Mouse (Mus musculus) gastrocnemius, postnatal 14 days (tissue): Measurements from ENCODE around the gene Sulf2. TPM values are rescaled to one million over a fixed set of nuclear protein-coding genes. Genes with fewer than 3 reads are reported as not detected.

ENCODE experiments used
- DNase-seq: peaks from one replicate; pipeline ENCODE4 v3.0.0; 2021; ENCODE audit warnings: mixed read lengths
- intact Hi-C: fragments of 180-260 bp; cut with DNase I; formaldehyde crosslinking; loops from one replicate; pipeline ENCODE4 v1.15.1; 2025; ENCODE audit warnings: low total_unique reads
- total RNA-seq, 2 experiments: library from RNA; stranded (reverse); gene quantifications; 2 replicates each; pipeline ENCODE4 v1.2.3; 2021

Sulf2 gene
- total RNA-seq, 2 experiments from 2014 or later, result 15.3 to 19.6 TPM

GRCm38 (mm10) chr2:166045549-166046501 is 109.6 kb downstream of the Sulf2 start:
- DNase-seq, result no peak
- intact Hi-C loops, result loop anchor here (5.0 kb wide), 1 partner anchor 264 kb away; no protein-coding TSS in a partner anchor

GRCm38 (mm10) chr2:166045006-166045405 is 110.5 kb downstream of the Sulf2 start:
- intact Hi-C loops, result loop anchor here (5.0 kb wide), 1 partner anchor 263 kb away; no protein-coding TSS in a partner anchor
- DNase-seq, result no peak

GRCm38 (mm10) chr2:166042542-166042941 is 112.9 kb downstream of the Sulf2 start:
- intact Hi-C loops, result no loop called here

GRCm38 (mm10) chr2:166039681-166040080 is 115.8 kb downstream of the Sulf2 start:
- intact Hi-C loops, result loop anchor here (5.0 kb wide), 1 partner anchor 42 kb away; no protein-coding TSS in a partner anchor
- DNase-seq, result no peak

More at GRCm38 (mm10) chr2:166042542-166042941, 112.9 kb downstream of the Sulf2 start:
- no peak for DNase-seq

- intact Hi-C loops, result loop anchor here (5.0 kb wide), 1 partner anchor 38 kb away; no protein-coding TSS in a partner anchor
Measured at GRCm38 (mm10) chr2:166035725-166036124, 119.7 kb downstream of the Sulf2 start.

GRCm38 (mm10) chr2:166034967-166035490 is 120.4 kb downstream of the Sulf2 start:
- intact Hi-C loops, result loop anchor here (5.0 kb wide), 1 partner anchor 38 kb away; no protein-coding TSS in a partner anchor
- no peak for DNase-seq

More at GRCm38 (mm10) chr2:166035725-166036124, 119.7 kb downstream of the Sulf2 start:
- DNase-seq, result peak; percentile 44

- no peak for DNase-seq
- intact Hi-C loops, result no loop called here
Measured at GRCm38 (mm10) chr2:166032628-166033027, 122.8 kb downstream of the Sulf2 start.

GRCm38 (mm10) chr2:166031120-166031929 is 124.1 kb downstream of the Sulf2 start:
- peak; percentile 56 for DNase-seq
- intact Hi-C loops, result no loop called here

GRCm38 (mm10) chr2:166030256-166030995 is 125.0 kb downstream of the Sulf2 start:
- no peak for DNase-seq
- intact Hi-C loops, result no loop called here

GRCm38 (mm10) chr2:166029232-166029631 is 126.2 kb downstream of the Sulf2 start:
- no peak for DNase-seq
- intact Hi-C loops, result no loop called here

- intact Hi-C loops, result no loop called here
Measured at GRCm38 (mm10) chr2:166027834-166028233, 127.6 kb downstream of the Sulf2 start.

GRCm38 (mm10) chr2:166025943-166026342 is 129.5 kb downstream of the Sulf2 start:
- intact Hi-C loops, result no loop called here
- no peak for DNase-seq

More at GRCm38 (mm10) chr2:166027834-166028233, 127.6 kb downstream of the Sulf2 start:
- DNase-seq, result no peak

GRCm38 (mm10) chr2:166024621-166025020 is 130.8 kb downstream of the Sulf2 start:
- intact Hi-C loops, result no loop called here
- no peak for DNase-seq

GRCm38 (mm10) chr2:166024079-166024478 is 131.4 kb downstream of the Sulf2 start:
- DNase-seq, result no peak
- intact Hi-C loops, result no loop called here

Other genes starting within 250 kb of the Sulf2 start
- gene Ncoa3, start 163.0 kb downstream of the Sulf2 start, total RNA-seq, result 10 to 100 TPM; 11.1 to 13.9 TPM